Mouse (Mus musculus) testis, postnatal 10 days (tissue): ENCODE measurements at regions not wholly inside any gene's neighbourhood (a gene's known extent, or its start where the extent isn't known, plus 50 kb on each side); places are given as distances from the start of the nearest gene placed in this dataset.
A peak's percentile ranks its signal among the peaks of the same experiment; 100 is the strongest.

Source experiments
- DNase-seq: peaks from one replicate; pipeline ENCODE4 v3.0.0; 2021; ENCODE audit warnings: low spot score

GRCm38 (mm10) chr14:114864102-114864501 is 227.9 kb upstream of the Gpc5 start:
- no peak for DNase-seq

GRCm38 (mm10) chr14:114869233-114869632 is 222.8 kb upstream of the Gpc5 start:
- no peak for DNase-seq

- DNase-seq = no peak
Measured at GRCm38 (mm10) chr14:114875101-114875500, 216.9 kb upstream of the Gpc5 start.

- no peak for DNase-seq
Measured at GRCm38 (mm10) chr14:114876427-114876826, 215.6 kb upstream of the Gpc5 start.

GRCm38 (mm10) chr14:114877477-114877876 is 214.5 kb upstream of the Gpc5 start:
- DNase-seq = no peak

- no peak for DNase-seq
Measured at GRCm38 (mm10) chr14:114880291-114880690, 211.7 kb upstream of the Gpc5 start.

- DNase-seq = no peak
Measured at GRCm38 (mm10) chr14:114904109-114904508, 187.9 kb upstream of the Gpc5 start.

GRCm38 (mm10) chr14:114912271-114912670 is 179.7 kb upstream of the Gpc5 start:
- DNase-seq = no peak

GRCm38 (mm10) chr14:114913238-114913637 is 178.8 kb upstream of the Gpc5 start:
- peak; percentile 42 for DNase-seq

- DNase-seq = no peak
Measured at GRCm38 (mm10) chr14:114945744-114946143, 146.3 kb upstream of the Gpc5 start.

GRCm38 (mm10) chr14:114946321-114946720 is 145.7 kb upstream of the Gpc5 start:
- no peak for DNase-seq

GRCm38 (mm10) chr14:114948341-114949155 is 143.5 kb upstream of the Gpc5 start:
- no peak for DNase-seq

- no peak for DNase-seq
Measured at GRCm38 (mm10) chr14:114949156-114949496, 142.9 kb upstream of the Gpc5 start.

GRCm38 (mm10) chr14:114952280-114952679 is 139.7 kb upstream of the Gpc5 start:
- DNase-seq = no peak

GRCm38 (mm10) chr14:114953070-114953665 is 138.8 kb upstream of the Gpc5 start:
- no peak for DNase-seq

GRCm38 (mm10) chr14:114954287-114954686 is 137.7 kb upstream of the Gpc5 start:
- DNase-seq = no peak

GRCm38 (mm10) chr14:114955572-114955971 is 136.4 kb upstream of the Gpc5 start:
- DNase-seq = no peak

- no peak for DNase-seq
Measured at GRCm38 (mm10) chr14:114960273-114960672, 131.7 kb upstream of the Gpc5 start.

- no peak for DNase-seq
Measured at GRCm38 (mm10) chr14:114965941-114966340, 126.1 kb upstream of the Gpc5 start.

GRCm38 (mm10) chr14:114969020-114969419 is 123.0 kb upstream of the Gpc5 start:
- no peak for DNase-seq

- DNase-seq = no peak
Measured at GRCm38 (mm10) chr14:114981120-114981519, 110.9 kb upstream of the Gpc5 start.

- no peak for DNase-seq
Measured at GRCm38 (mm10) chr14:115003223-115003622, 88.8 kb upstream of the Gpc5 start.

- DNase-seq = no peak
Measured at GRCm38 (mm10) chr14:115004733-115005405, 87.1 kb upstream of the Gpc5 start.
